Mouse (Mus musculus) B cell, adult (primary cell): ENCODE data around the gene Mylip. TPM values are rescaled to one million over a fixed set of nuclear protein-coding genes. Genes with fewer than 3 reads are reported as not detected.

Experiments
- total RNA-seq: library from RNA; stranded (reverse); gene quantifications from 4 replicates; pipeline ENCODE4 v1.2.4, GENCODE M21; 2023; ENCODE audit not compliant: inconsistent age

Gene Mylip
- total RNA-seq, result 78.1 to 87.5 TPM (median 82.4 TPM) in 4 replicates

DNA sequence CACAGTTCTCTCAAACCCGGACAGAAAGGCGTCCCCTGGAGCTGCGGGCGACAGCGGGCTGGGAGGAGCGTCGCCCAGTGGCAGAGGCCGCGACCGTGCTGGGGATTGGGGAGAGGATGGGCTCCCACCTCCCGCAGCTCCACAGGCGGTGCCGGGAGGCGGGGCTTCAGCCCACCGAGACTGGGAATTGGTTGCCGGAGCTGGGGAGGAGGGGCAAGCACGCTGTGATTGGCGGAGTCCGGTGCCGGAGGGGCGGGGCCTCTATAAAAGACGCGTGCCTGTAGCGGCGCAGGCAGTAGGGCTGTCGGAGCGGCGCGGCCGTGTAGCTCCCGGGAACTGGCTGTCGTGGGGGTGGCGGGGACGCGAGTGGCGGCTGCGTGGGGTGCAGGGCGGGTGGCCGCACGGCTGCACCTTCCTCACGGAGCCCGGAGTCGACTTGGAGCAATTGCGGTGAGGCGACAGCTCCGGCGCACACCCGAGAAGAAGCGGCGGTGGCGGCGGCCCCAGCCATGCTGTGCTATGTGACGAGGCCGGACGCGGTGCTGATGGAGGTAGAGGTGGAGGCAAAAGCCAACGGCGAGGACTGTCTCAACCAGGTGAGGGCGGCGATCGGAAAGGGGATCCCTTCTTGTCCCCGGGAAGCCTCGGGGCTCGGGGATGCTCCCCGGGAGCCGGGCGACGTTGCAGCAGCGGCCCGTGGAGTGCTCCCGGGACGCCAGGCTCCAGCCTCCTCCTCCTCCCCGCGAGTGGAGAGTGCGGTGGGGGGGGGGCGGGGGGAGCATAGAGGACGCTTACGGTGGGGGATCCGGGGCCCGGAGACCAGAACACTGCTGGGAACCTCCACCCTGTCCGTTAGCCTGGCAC lies at the start of gene Mylip:
TSS of gene Mylip (plus strand) at position 295 of the 864 bp plus-strand sequence.

Other genes with a start within 250 kb of the Mylip start
- 0.45 to 0.83 TPM in 2 of 4 replicates, not detected in the others for gene Gmpr, start 117.7 kb downstream of the Mylip start, total RNA-seq